Mouse (Mus musculus) heart, adult 2 months (tissue): Measurements from ENCODE around the gene Slx4ip.

Source experiments
- CTCF ChIP-seq: fragments of 200-600 bp; IDR thresholded peaks from 2 replicates; pipeline ENCODE4 v1.8.1; 2022; ENCODE audit warnings: antibody characterized with exemption, mild to moderate bottlenecking, moderate library complexity
- EP300 ChIP-seq: fragments of 200-500 bp; IDR thresholded peaks from 2 replicates; pipeline ENCODE4 v1.6.1; 2011; ENCODE audit warnings: low read depth, low read length, control low read depth; ENCODE audit not compliant: insufficient read depth
- POLR2A ChIP-seq: fragments of 200-500 bp; IDR thresholded peaks from 2 replicates; pipeline ENCODE4 v1.6.1; 2011; ENCODE audit warnings: mild to moderate bottlenecking, low read depth, low read length, control low read depth; ENCODE audit not compliant: insufficient read depth

DNA sequence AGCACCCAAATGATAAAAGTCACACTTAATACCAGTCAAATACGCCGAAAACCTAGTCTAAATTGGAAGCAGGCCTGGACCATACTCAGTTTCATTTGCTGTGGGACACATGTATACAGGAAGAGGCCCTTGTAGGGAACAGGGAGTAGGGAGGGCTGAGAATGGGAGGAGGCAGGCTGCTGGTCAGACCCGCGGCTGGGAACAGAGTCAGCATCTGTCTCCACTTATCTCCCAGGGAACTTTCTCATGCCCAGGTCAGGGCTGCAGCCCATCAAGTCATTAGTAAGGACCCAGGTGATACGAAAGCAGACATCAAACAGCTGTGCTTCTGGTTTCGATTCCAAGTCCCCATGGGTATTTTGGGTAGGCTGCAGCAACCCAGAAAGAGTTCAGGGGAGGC is 196.7 kb downstream of the Slx4ip start:
- no peak for TF ChIP-seq POLR2A
- no peak for TF ChIP-seq CTCF
- no peak for TF ChIP-seq EP300
